Mouse (Mus musculus) cerebellum, postnatal 10 days (tissue): ENCODE measurements around the gene Esp23.
"Not testable (repeated sequence)": the region's sequence is repeated elsewhere in the genome, so short reads cannot be mapped to it uniquely, and the experiment has no call there.

Source experiments
- DNase-seq, 2 experiments: peaks; one replicate each; pipeline ENCODE4 v3.0.0; 2021; ENCODE audit warnings: mixed read lengths in 2 of 2

Esp23 gene

GRCm38 (mm10) chr17:39076937-39077336 is at the start of gene Esp23:
TSS of gene Esp23 (minus strand) at chr17:39077037.
- DNase-seq, result no peak

- not testable (repeated sequence) for DNase-seq
Observed at GRCm38 (mm10) chr17:39107126-39107525, 30.3 kb upstream of the Esp23 start.

GRCm38 (mm10) chr17:39095034-39095433 is 18.2 kb upstream of the Esp23 start, which contains the start of gene Esp22:
TSS of gene Esp22 (plus strand) at chr17:39095334.
- no peak for DNase-seq

GRCm38 (mm10) chr17:39063641-39064040 is 13.2 kb downstream of the Esp23 start:
- DNase-seq, result no peak

GRCm38 (mm10) chr17:39043241-39043640 is 33.6 kb downstream of the Esp23 start, which contains the start of gene Gm21903:
TSS of gene Gm21903 (minus strand) at chr17:39043341.
- DNase-seq, result no peak

- DNase-seq, result not testable (repeated sequence)
Observed at GRCm38 (mm10) chr17:39036395-39036794, 40.4 kb downstream of the Esp23 start, which contains the start of gene Esp24. TSS of gene Esp24 (plus strand) at chr17:39036695.
